ENCODE assay signal across 8 mouse cellular contexts in the genomic region with DNA sequence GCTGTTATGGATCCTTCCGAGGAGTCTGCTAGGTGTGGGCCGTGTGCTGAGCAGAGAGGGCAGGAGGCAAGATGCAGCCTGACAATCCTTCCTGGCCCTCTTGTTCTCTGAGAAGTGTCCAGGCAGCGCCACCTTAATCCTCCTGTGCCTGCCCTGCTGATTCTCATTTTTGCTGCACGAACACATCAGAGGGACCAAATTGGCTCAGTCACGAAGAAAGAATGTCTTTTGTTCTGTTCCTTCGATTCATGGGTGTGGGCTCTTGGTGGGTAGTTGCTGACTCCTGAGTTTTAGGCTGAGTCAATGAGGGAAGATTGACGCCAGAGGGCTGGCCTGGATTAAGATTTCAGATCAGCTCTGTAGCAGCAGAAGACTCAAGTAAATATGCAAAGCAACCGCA.
DNase-seq lines count a peak whose midpoint lies in the region; ATAC-seq lines count a peak whose summit lies in the region.

No protein-coding gene starts in this region.

- no peak overlapping the region for H3K4me2 ChIP-seq in liver, embryonic 11.5 days
- 0 out of 2 replicates have a peak overlapping the region, but pooled peaks have one; percentile 23 for H3K4me2 ChIP-seq in forebrain, embryonic 12.5 days
- H3K4me2 ChIP-seq in stomach, embryonic 15.5 days = no peak overlapping the region

- H3K9me3 ChIP-seq in liver, embryonic 11.5 days (ENCODE audit: control insufficient read depth, low read length) = no peaks in the 10 kb centered on the region; the same call in 1 of the 2 replicates
- H3K9me3 ChIP-seq in forebrain, embryonic 12.5 days = no peaks in the 10 kb centered on the region
- no peaks in the 10 kb centered on the region for H3K9me3 ChIP-seq in stomach, embryonic 15.5 days

- peaks cover 29% of the 10 kb centered on the region for H3K36me3 ChIP-seq in liver, embryonic 11.5 days (ENCODE audit: control insufficient read depth, insufficient read depth, low read length)
- H3K36me3 ChIP-seq in forebrain, embryonic 12.5 days (replicated peaks) = peaks cover 28% of the 10 kb centered on the region
- peaks cover 27% of the 10 kb centered on the region for H3K36me3 ChIP-seq in stomach, embryonic 15.5 days

- peak overlapping the region; percentile 19; the same call in 1 of the 2 replicates for H3K27ac ChIP-seq in liver, embryonic 11.5 days (ENCODE audit: low read depth, low read length)
- peak overlapping the region; percentile 59 for H3K27ac ChIP-seq in forebrain, embryonic 12.5 days
- H3K27ac ChIP-seq in stomach, embryonic 15.5 days = peak overlapping the region; percentile 75

- peaks cover 17% of the 10 kb centered on the region for H3K4me1 ChIP-seq in liver, embryonic 11.5 days (replicated peaks; ENCODE audit: control insufficient read depth, insufficient read depth, low read length)
- peaks cover 19% of the 10 kb centered on the region for H3K4me1 ChIP-seq in forebrain, embryonic 12.5 days
- peaks cover 6% of the 10 kb centered on the region; the same call in 1 of the 2 replicates for H3K4me1 ChIP-seq in stomach, embryonic 15.5 days

- no peak overlapping the region for H3K9ac ChIP-seq in liver, embryonic 11.5 days (ENCODE audit: low read depth, low read length)
- no peak overlapping the region for H3K9ac ChIP-seq in forebrain, embryonic 12.5 days
- no peak overlapping the region for H3K9ac ChIP-seq in stomach, embryonic 15.5 days

- no peak for ATAC-seq in liver, embryonic 11.5 days (replicated peaks; ENCODE audit: low FRiP score)
- 0 out of 2 replicates have a peak, but pooled peaks have one; percentile 41 for ATAC-seq in forebrain, embryonic 12.5 days (ENCODE audit: low FRiP score)
- no peak for ATAC-seq in stomach, embryonic 15.5 days (ENCODE audit: insufficient read depth, low FRiP score, low read depth)

- no peak overlapping the region for H3K4me3 ChIP-seq in liver, embryonic 11.5 days (ENCODE audit: low read depth, low read length)
- no peak overlapping the region for H3K4me3 ChIP-seq in forebrain, embryonic 12.5 days (replicated peaks)
- no peak overlapping the region for H3K4me3 ChIP-seq in stomach, embryonic 15.5 days (replicated peaks)

- H3K27me3 ChIP-seq in liver, embryonic 11.5 days (replicated peaks; ENCODE audit: control insufficient read depth, insufficient read depth, low read length) = no peaks in the 10 kb centered on the region
- no peaks in the 10 kb centered on the region; the same call in 1 of the 2 replicates for H3K27me3 ChIP-seq in forebrain, embryonic 12.5 days
- no peaks in the 10 kb centered on the region for H3K27me3 ChIP-seq in stomach, embryonic 15.5 days (replicated peaks)

- WGBS in liver, embryonic 11.5 days = 64% methylated on average over 8 of the region's 8 CpGs
- WGBS in forebrain, embryonic 12.5 days = 7% methylated on average over 8 of the region's 8 CpGs
- 45% methylated on average over 8 of the region's 8 CpGs for WGBS in stomach, embryonic 15.5 days

- no peak for DNase-seq in liver, embryonic 11.5 days (ENCODE audit: low spot score)
- no peak for DNase-seq in liver
- DNase-seq in mesoderm, embryonic 11.5 days (ENCODE audit: low read depth, low spot score) = peak; percentile 31
- no peak for DNase-seq in kidney, postnatal 10 days
- DNase-seq in layer of hippocampus, postnatal 10 days (ENCODE audit: low spot score in 2 of 2) = no peak
- DNase-seq in B cell, adult 2 months = no peak

Comparison
In these comparisons a context has a peak if more than half of its experiments do, and no peak if none do; other contexts are left out.
1. H3K27ac ChIP-seq: peak in every context shown above with its lines; median percentile 75 in stomach, embryonic 15.5 days; 59 in forebrain, embryonic 12.5 days; 19 in liver, embryonic 11.5 days.